Mouse (Mus musculus): ENCODE data around the gene Alkbh3. TPM values are rescaled to one million over a fixed set of nuclear protein-coding genes. Genes with fewer than 3 reads are reported as not detected.
A peak's percentile ranks its signal among the peaks of the same experiment; 100 is the strongest.

Gene Alkbh3
- 46.2 and 50.4 TPM in 2 replicates for polyA plus RNA-seq (2015; fragmentation: Nextera tagmentation; extraction: Ambion mirVana)

GRCm38 (mm10) chr2:94010335-94011291 lies at the start of gene Alkbh3:
Gene Alkbh3, minus strand, starts transcription at chr2:94010807.
- TF ChIP-seq CTCF (IDR thresholded peaks at IDR 0.05; ENCODE audit: low read depth) (no peak), EP300 (optimal IDR thresholded peaks at IDR 0.05) (no peak)
- ATAC-seq (ENCODE audit: low FRiP score, low TSS enrichment), result peak; percentile 100

GRCm38 (mm10) chr2:94059459-94059858 lies 48.9 kb upstream of the Alkbh3 start:
- Histone ChIP-seq H3K4me1 (replicated peaks; ENCODE audit: control insufficient read depth, insufficient read depth) (no peaks in the 10 kb centered on the region), H3K4me2 (replicated peaks; ENCODE audit: low read depth) (no peak overlapping the region), H3K27ac (replicated peaks) (no peak overlapping the region), H3K27me3 (ENCODE audit: control insufficient read depth, insufficient read depth, low read length) (no peaks in the 10 kb centered on the region), H3K36me3 (ENCODE audit: control insufficient read depth, insufficient read depth, low read length) (no peaks in the 10 kb centered on the region), H3K9ac (ENCODE audit: low read length) (no peak overlapping the region), H3K9me3 (ENCODE audit: control insufficient read depth, low read length) (no peaks in the 10 kb centered on the region), H3K4me3 (ENCODE audit: low read depth, low read length) (no peak overlapping the region)
- 66% methylated on average over 5 of the region's 5 CpGs for WGBS
- peak; percentile 34 for DNase-seq (ENCODE audit: low spot score)
- no peak for ATAC-seq (ENCODE audit: low FRiP score, low TSS enrichment)
- TF ChIP-seq EP300 (optimal IDR thresholded peaks at IDR 0.05) (no peak), CTCF (IDR thresholded peaks at IDR 0.05; ENCODE audit: low read depth) (peak; percentile 68)

More at GRCm38 (mm10) chr2:94010335-94011291, at the start of gene Alkbh3:
- peak within 1 kb of the TSS; percentile 69; the same call in 1 of the 2 replicates for H3K27ac ChIP-seq (replicated peaks)
- DNase-seq (ENCODE audit: low spot score), result peak; percentile 92
- WGBS, result 5% methylated on average over 47 of the region's 47 CpGs
- peaks cover 3% of the 10 kb centered on the region; the same call in 1 of the 2 replicates for H3K4me1 ChIP-seq (replicated peaks; ENCODE audit: control insufficient read depth, insufficient read depth)
- H3K36me3 ChIP-seq (ENCODE audit: control insufficient read depth, insufficient read depth, low read length), result no peaks in the 10 kb centered on the region
- H3K4me3 ChIP-seq (ENCODE audit: low read depth, low read length), result peak within 1 kb of the TSS; percentile 81
- no peaks in the 10 kb centered on the region for H3K9me3 ChIP-seq (ENCODE audit: control insufficient read depth, low read length)
- H3K9ac ChIP-seq (ENCODE audit: low read length), result peak within 1 kb of the TSS; percentile 91
- peak within 1 kb of the TSS; percentile 56 for H3K4me2 ChIP-seq (replicated peaks; ENCODE audit: low read depth)
- no peaks in the 10 kb centered on the region for H3K27me3 ChIP-seq (ENCODE audit: control insufficient read depth, insufficient read depth, low read length)

- Histone ChIP-seq H3K9me3 (ENCODE audit: control insufficient read depth, low read length) (no peaks in the 10 kb centered on the region), H3K4me3 (ENCODE audit: low read depth, low read length) (no peak overlapping the region), H3K9ac (ENCODE audit: low read length) (no peak overlapping the region), H3K27me3 (ENCODE audit: control insufficient read depth, insufficient read depth, low read length) (no peaks in the 10 kb centered on the region), H3K4me2 (replicated peaks; ENCODE audit: low read depth) (no peak overlapping the region), H3K4me1 (replicated peaks; ENCODE audit: control insufficient read depth, insufficient read depth) (0 out of 2 replicates have a peak, but pooled peaks cover 2% of the 10 kb centered on the region), H3K27ac (replicated peaks) (no peak overlapping the region), H3K36me3 (ENCODE audit: control insufficient read depth, insufficient read depth, low read length) (no peaks in the 10 kb centered on the region)
- peak; percentile 89 for TF ChIP-seq CTCF (IDR thresholded peaks at IDR 0.05; ENCODE audit: low read depth)
- TF ChIP-seq EP300 (optimal IDR thresholded peaks at IDR 0.05), result no peak
- ATAC-seq (ENCODE audit: low FRiP score, low TSS enrichment) (0 out of 2 replicates have a peak, but pooled peaks have one; percentile 61), DNase-seq (ENCODE audit: low spot score) (peak; percentile 20)
Measured at GRCm38 (mm10) chr2:94054813-94055212, 44.2 kb upstream of the Alkbh3 start.

GRCm38 (mm10) chr2:94051952-94052351 lies 41.3 kb upstream of the Alkbh3 start:
- ATAC-seq (ENCODE audit: low FRiP score, low TSS enrichment) (peak; percentile 78), DNase-seq (ENCODE audit: low spot score) (no peak)
- no peak overlapping the region for H3K27ac ChIP-seq (replicated peaks)
- no peak overlapping the region for H3K4me2 ChIP-seq (replicated peaks; ENCODE audit: low read depth)
- no peaks in the 10 kb centered on the region for H3K9me3 ChIP-seq (ENCODE audit: control insufficient read depth, low read length)
- TF ChIP-seq EP300 (optimal IDR thresholded peaks at IDR 0.05) (no peak), CTCF (IDR thresholded peaks at IDR 0.05; ENCODE audit: low read depth) (no peak)
- no peak overlapping the region for H3K4me3 ChIP-seq (ENCODE audit: low read depth, low read length)
- no peaks in the 10 kb centered on the region for H3K36me3 ChIP-seq (ENCODE audit: control insufficient read depth, insufficient read depth, low read length)
- H3K9ac ChIP-seq (ENCODE audit: low read length), result no peak overlapping the region
- H3K4me1 ChIP-seq (replicated peaks; ENCODE audit: control insufficient read depth, insufficient read depth), result 0 out of 2 replicates have a peak, but pooled peaks cover 2% of the 10 kb centered on the region
- no peaks in the 10 kb centered on the region for H3K27me3 ChIP-seq (ENCODE audit: control insufficient read depth, insufficient read depth, low read length)
- WGBS, result 70% methylated on average over 5 of the region's 5 CpGs

GRCm38 (mm10) chr2:94050901-94051300 lies 40.3 kb upstream of the Alkbh3 start:
- 97% methylated on average over 3 of the region's 3 CpGs for WGBS
- H3K9me3 ChIP-seq (ENCODE audit: control insufficient read depth, low read length), result no peaks in the 10 kb centered on the region
- no peaks in the 10 kb centered on the region for H3K27me3 ChIP-seq (ENCODE audit: control insufficient read depth, insufficient read depth, low read length)
- no peaks in the 10 kb centered on the region for H3K36me3 ChIP-seq (ENCODE audit: control insufficient read depth, insufficient read depth, low read length)
- TF ChIP-seq CTCF (IDR thresholded peaks at IDR 0.05; ENCODE audit: low read depth), result no peak
- TF ChIP-seq EP300 (optimal IDR thresholded peaks at IDR 0.05), result no peak
- no peak overlapping the region for H3K4me2 ChIP-seq (replicated peaks; ENCODE audit: low read depth)
- no peak overlapping the region for H3K27ac ChIP-seq (replicated peaks)
- ATAC-seq (ENCODE audit: low FRiP score, low TSS enrichment) (no peak), DNase-seq (ENCODE audit: low spot score) (no peak)
- 0 out of 2 replicates have a peak, but pooled peaks cover 2% of the 10 kb centered on the region for H3K4me1 ChIP-seq (replicated peaks; ENCODE audit: control insufficient read depth, insufficient read depth)
- no peak overlapping the region for H3K4me3 ChIP-seq (ENCODE audit: low read depth, low read length)
- H3K9ac ChIP-seq (ENCODE audit: low read length), result no peak overlapping the region

Measured in stomach, postnatal 0 days (tissue).